Mouse (Mus musculus): ENCODE results near the gene Astl. TPM values are rescaled to one million over a fixed set of nuclear protein-coding genes. Genes with fewer than 3 reads are reported as not detected.

Astl gene
- polyA plus RNA-seq, 1 experiment, result 0.08 TPM

DNA sequence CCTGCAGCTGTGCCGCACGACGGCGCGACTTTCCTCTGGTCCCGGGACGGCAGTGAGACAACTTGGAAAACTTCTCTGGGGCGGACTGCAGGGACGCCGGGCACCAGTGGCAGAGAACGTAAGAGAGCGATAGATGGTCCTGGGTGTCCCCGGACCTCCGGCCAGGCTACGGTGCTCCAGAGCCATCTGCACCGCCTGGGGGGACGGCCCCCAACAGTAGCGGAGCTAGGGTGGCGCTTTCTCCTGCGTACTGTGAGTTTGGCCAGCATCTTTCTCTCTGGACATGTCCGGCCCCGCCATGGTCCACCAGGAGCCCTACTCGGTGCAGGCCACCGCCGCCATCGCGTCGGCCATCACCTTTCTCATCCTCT lies 24.8 kb downstream of the Astl start:
- no peak for TF ChIP-seq POLR2A (IDR thresholded peaks at IDR 0.05; ENCODE audit: low read depth, low read length)
- TF ChIP-seq CTCF (IDR thresholded peaks at IDR 0.05; ENCODE audit: extremely low read depth, insufficient read depth, insufficient read length, insufficient replicate concordance), result no peak
- WGBS, result 4% methylated on average over 28 of the region's 28 CpGs
- Histone ChIP-seq H3K4me3 (ENCODE audit: extremely low read depth, insufficient read depth, insufficient read length) (peak overlapping the region; percentile 46; the same call in 1 of the 2 replicates), H3K4me1 (ENCODE audit: control insufficient read depth, insufficient read depth, insufficient read length) (peaks cover 7% of the 10 kb centered on the region), H3K27ac (ENCODE audit: insufficient read depth, low read length) (no peak overlapping the region), H3K27me3 (ENCODE audit: control insufficient read depth, insufficient read depth, low read length) (peaks cover 15% of the 10 kb centered on the region), H3K36me3 (ENCODE audit: control insufficient read depth, insufficient read depth, low read length) (no peaks in the 10 kb centered on the region)
- no peak for DNase-seq (ENCODE audit: low read depth in 1 of 2, low spot score in 2 of 2)

- Histone ChIP-seq H3K27ac (ENCODE audit: insufficient read depth, low read length) (no peak overlapping the region), H3K27me3 (ENCODE audit: control insufficient read depth, insufficient read depth, low read length) (peaks cover 15% of the 10 kb centered on the region), H3K36me3 (ENCODE audit: control insufficient read depth, insufficient read depth, low read length) (no peaks in the 10 kb centered on the region), H3K4me3 (ENCODE audit: extremely low read depth, insufficient read depth, insufficient read length) (peak overlapping the region; percentile 46; the same call in 1 of the 2 replicates), H3K4me1 (ENCODE audit: control insufficient read depth, insufficient read depth, insufficient read length) (peaks cover 7% of the 10 kb centered on the region)
- 15% methylated on average over 20 of the region's 20 CpGs for WGBS
- no peak for TF ChIP-seq POLR2A (IDR thresholded peaks at IDR 0.05; ENCODE audit: low read depth, low read length)
- TF ChIP-seq CTCF (IDR thresholded peaks at IDR 0.05; ENCODE audit: extremely low read depth, insufficient read depth, insufficient read length, insufficient replicate concordance), result no peak
- DNase-seq (ENCODE audit: low read depth in 1 of 2, low spot score in 2 of 2), result no peak
Measured at GRCm38 (mm10) chr2:127363696-127364095, 25.3 kb downstream of the Astl start.

DNA sequence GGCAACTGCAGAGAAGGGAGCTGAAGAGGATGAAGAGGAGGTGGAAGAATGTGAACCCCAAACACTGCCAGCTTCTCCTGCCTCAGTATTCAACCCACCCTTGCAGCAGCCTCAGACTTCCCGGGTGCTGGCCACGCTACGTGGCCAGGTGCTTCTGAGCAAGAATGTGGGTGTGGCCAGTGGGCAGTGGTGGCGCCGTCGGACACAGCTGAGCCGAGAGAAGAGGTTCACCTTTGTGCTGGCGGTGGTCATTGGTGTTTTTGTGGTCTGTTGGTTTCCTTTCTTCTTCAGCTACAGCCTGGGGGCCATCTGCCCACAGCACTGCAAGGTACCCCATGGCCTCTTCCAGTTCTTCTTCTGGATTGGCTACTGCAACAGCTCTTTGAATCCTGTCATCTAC lies 26.0 kb downstream of the Astl start:
- no peak for DNase-seq (ENCODE audit: low read depth in 1 of 2, low spot score in 2 of 2)
- H3K27me3 ChIP-seq (ENCODE audit: control insufficient read depth, insufficient read depth, low read length), result peaks cover 15% of the 10 kb centered on the region
- 10% methylated on average over 8 of the region's 8 CpGs for whole genome bisulfite sequencing
- H3K36me3 ChIP-seq (ENCODE audit: control insufficient read depth, insufficient read depth, low read length), result no peaks in the 10 kb centered on the region
- TF ChIP-seq POLR2A (IDR thresholded peaks at IDR 0.05; ENCODE audit: low read depth, low read length) (no peak), CTCF (IDR thresholded peaks at IDR 0.05; ENCODE audit: extremely low read depth, insufficient read depth, insufficient read length, insufficient replicate concordance) (no peak)
- no peak overlapping the region for H3K4me3 ChIP-seq (ENCODE audit: extremely low read depth, insufficient read depth, insufficient read length)
- H3K27ac ChIP-seq (ENCODE audit: insufficient read depth, low read length), result no peak overlapping the region
- H3K4me1 ChIP-seq (ENCODE audit: control insufficient read depth, insufficient read depth, insufficient read length), result peaks cover 7% of the 10 kb centered on the region

- H3K36me3 ChIP-seq (ENCODE audit: control insufficient read depth, insufficient read depth, low read length), result no peaks in the 10 kb centered on the region
- H3K27ac ChIP-seq (ENCODE audit: insufficient read depth, low read length), result no peak overlapping the region
- DNase-seq (ENCODE audit: low read depth in 1 of 2, low spot score in 2 of 2), result no peak
- no peak for TF ChIP-seq CTCF (IDR thresholded peaks at IDR 0.05; ENCODE audit: extremely low read depth, insufficient read depth, insufficient read length, insufficient replicate concordance)
- TF ChIP-seq POLR2A (IDR thresholded peaks at IDR 0.05; ENCODE audit: low read depth, low read length), result no peak
- peaks cover 15% of the 10 kb centered on the region for H3K27me3 ChIP-seq (ENCODE audit: control insufficient read depth, insufficient read depth, low read length)
- 80% methylated on average over 10 of the region's 10 CpGs for WGBS
- H3K4me3 ChIP-seq (ENCODE audit: extremely low read depth, insufficient read depth, insufficient read length), result no peak overlapping the region
- H3K4me1 ChIP-seq (ENCODE audit: control insufficient read depth, insufficient read depth, insufficient read length), result peaks cover 7% of the 10 kb centered on the region
Measured at GRCm38 (mm10) chr2:127367126-127367820, 28.8 kb downstream of the Astl start.

- Histone ChIP-seq H3K4me1 (ENCODE audit: control insufficient read depth, insufficient read depth, insufficient read length) (no peaks in the 10 kb centered on the region), H3K36me3 (ENCODE audit: control insufficient read depth, insufficient read depth, low read length) (no peaks in the 10 kb centered on the region), H3K27me3 (ENCODE audit: control insufficient read depth, insufficient read depth, low read length) (no peaks in the 10 kb centered on the region), H3K27ac (ENCODE audit: insufficient read depth, low read length) (no peak overlapping the region), H3K4me3 (ENCODE audit: extremely low read depth, insufficient read depth, insufficient read length) (no peak overlapping the region)
- 71% methylated on average over 5 of the region's 5 CpGs for WGBS
- TF ChIP-seq POLR2A (IDR thresholded peaks at IDR 0.05; ENCODE audit: low read depth, low read length) (no peak), CTCF (IDR thresholded peaks at IDR 0.05; ENCODE audit: extremely low read depth, insufficient read depth, insufficient read length, insufficient replicate concordance) (no peak)
- no peak for DNase-seq (ENCODE audit: low read depth in 1 of 2, low spot score in 2 of 2)
Measured at GRCm38 (mm10) chr2:127369703-127370376, 31.4 kb downstream of the Astl start.

DNA sequence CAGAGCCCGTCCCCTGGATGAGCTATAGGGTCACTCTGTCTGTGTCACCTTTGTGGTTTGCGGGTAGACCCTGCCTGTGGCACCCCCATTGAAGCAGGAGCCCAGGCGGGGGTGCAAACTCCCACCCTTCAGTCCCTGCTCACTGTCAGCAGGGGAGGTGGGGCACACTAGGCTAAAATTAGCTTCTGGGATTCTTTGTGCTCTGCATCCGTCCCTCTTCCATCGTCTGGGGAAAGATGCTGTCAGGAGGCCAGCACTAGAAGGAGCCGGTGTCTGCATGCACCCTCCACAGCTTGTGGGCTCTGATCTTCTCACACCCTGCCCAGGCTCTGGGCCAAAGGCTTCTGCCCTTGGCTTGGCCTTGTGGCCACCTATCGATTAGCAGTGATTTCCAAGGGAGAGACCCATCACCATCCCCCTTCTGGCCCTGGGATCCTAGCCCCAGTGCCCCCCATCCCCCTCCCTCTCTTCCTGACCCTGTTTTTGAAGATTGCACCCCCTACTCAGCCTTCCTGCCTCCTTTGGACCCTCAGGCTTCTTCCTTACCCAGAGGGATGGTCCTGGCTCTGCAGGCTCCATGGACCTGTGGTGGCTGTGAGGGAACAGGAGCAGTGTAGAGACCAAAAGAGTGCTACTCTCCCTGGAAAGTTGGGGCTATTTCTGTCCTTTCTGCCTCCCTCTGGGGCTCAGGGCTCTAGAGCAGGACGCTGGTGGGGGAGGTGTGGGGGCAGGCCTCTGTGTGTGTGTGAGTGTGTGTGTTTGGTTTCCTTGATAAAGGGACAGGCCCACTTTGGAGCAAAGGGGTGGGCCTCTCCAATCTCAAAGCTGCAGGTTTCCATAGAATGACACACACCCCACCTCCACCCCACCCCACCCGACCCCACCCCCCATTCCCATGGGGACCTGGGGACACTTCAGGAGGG lies 32.4 kb downstream of the Astl start:
- Histone ChIP-seq H3K36me3 (ENCODE audit: control insufficient read depth, insufficient read depth, low read length) (no peaks in the 10 kb centered on the region), H3K4me3 (ENCODE audit: extremely low read depth, insufficient read depth, insufficient read length) (no peak overlapping the region), H3K4me1 (ENCODE audit: control insufficient read depth, insufficient read depth, insufficient read length) (no peaks in the 10 kb centered on the region), H3K27ac (ENCODE audit: insufficient read depth, low read length) (no peak overlapping the region), H3K27me3 (ENCODE audit: control insufficient read depth, insufficient read depth, low read length) (no peaks in the 10 kb centered on the region)
- no peak for DNase-seq (ENCODE audit: low read depth in 1 of 2, low spot score in 2 of 2)
- TF ChIP-seq POLR2A (IDR thresholded peaks at IDR 0.05; ENCODE audit: low read depth, low read length) (no peak), CTCF (IDR thresholded peaks at IDR 0.05; ENCODE audit: extremely low read depth, insufficient read depth, insufficient read length, insufficient replicate concordance) (no peak)
- WGBS, result 68% methylated on average over 9 of the region's 9 CpGs
